Mouse (Mus musculus): ENCODE measurements around the gene Zic4.

GRCm38 (mm10) chr9:91399976-91400375 lies 37.8 kb downstream of the Zic4 start:
- TF ChIP-seq POLR2A (IDR thresholded peaks at IDR 0.05; ENCODE audit: borderline replicate concordance, extremely low read depth, low read depth, low read length), result no peak
- no peak for TF ChIP-seq CTCF (IDR thresholded peaks at IDR 0.05; ENCODE audit: insufficient read depth, low read length)

Measured in lung, adult 2 months (tissue).